ENCODE assay signal across 29 mouse cellular contexts in the genomic region with DNA sequence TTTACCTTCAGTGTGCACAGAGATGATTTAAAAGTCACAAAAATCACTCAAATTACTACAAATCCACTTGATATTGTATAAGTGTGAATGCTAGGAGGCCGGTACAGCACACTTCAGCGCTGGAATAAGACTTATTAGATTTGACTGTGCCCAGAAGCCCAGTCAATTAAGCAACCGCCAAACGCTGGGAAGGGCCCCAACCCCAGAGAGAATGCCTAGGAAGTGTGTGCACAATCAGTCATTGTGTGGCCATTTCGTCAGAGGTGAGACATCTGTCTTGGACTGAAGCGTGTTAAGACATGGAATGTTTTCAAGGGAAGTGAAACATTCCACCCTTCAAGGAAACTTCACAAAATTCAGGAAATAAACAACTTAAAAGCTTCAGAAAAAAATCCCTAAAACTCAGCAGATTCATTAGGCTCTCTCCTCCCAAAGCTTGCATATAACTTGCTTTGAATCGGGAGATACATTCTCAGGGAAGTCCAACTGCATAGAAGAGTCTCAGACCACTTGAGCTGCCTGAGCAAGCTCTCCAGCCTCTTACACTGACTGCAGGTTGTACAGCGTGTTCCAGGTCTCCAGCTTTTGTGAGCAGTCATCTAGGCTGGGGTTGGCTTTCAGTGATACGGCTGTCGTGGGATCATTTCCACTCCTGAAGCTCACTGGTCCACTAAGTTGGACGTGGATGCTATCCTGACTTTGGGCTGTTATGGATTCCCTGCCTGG. TPM values are rescaled to one million over a fixed set of nuclear protein-coding genes. Genes with fewer than 3 reads are reported as not detected.
A peak's percentile ranks its signal among the peaks of the same experiment; 100 is the strongest.
DNase-seq lines count a peak whose midpoint lies in the region; ATAC-seq and TF ChIP-seq lines count a peak whose summit lies in the region.
"Had no signal": no experiment of that assay in that cellular context is flagged by ENCODE, and none has a peak within 500 bp of the region (broad histone marks: within the 10 kb centered on the region; RNA-seq: fewer than 3 reads in every experiment).

No protein-coding gene starts in this region.

- 0 out of 2 replicates have a peak overlapping the region, but pooled peaks have one; percentile 51 for H3K27ac ChIP-seq in embryonic facial prominence, embryonic 13.5 days
- H3K27ac ChIP-seq in embryonic facial prominence, embryonic 10.5 days (replicated peaks), result no peak overlapping the region
- peak overlapping the region; percentile 76 for H3K27ac ChIP-seq in lung, postnatal 0 days (ENCODE audit: low read length)
- H3K27ac ChIP-seq: embryonic facial prominence, embryonic 15.5 days; forebrain, embryonic 13.5 days; hindbrain, embryonic 10.5 days; hindbrain, embryonic 15.5 days; kidney, embryonic 15.5 days; limb, embryonic 15.5 days; liver, embryonic 14.5 days; lung, embryonic 15.5 days had no signal

- no peak for TF ChIP-seq CTCF in lung, postnatal 0 days (IDR thresholded peaks at IDR 0.05)

- no peak for DNase-seq in embryonic facial prominence, embryonic 10.5 days (ENCODE audit: low spot score)
- DNase-seq in retina, postnatal 1 day, result peak; percentile 29
- no peak for DNase-seq in retina, embryonic 14.5 days (ENCODE audit: low spot score)
- DNase-seq in lung, postnatal 0 days (ENCODE audit: low spot score), result peak; percentile 83
- no peak for DNase-seq in liver
- DNase-seq in cerebellum, adult 11-12 months, result no peak
- DNase-seq: adrenal gland, postnatal 25 days; cerebellum, adult 2 months; cerebellum, postnatal 14 days; embryo, embryonic 11 days; heart, postnatal 14 days; kidney, adult 11 months; kidney, postnatal 25 days; thymus, adult 2 months; thymus, postnatal 36 days had no signal

- H3K9ac ChIP-seq in embryonic facial prominence, embryonic 13.5 days, result no peak overlapping the region
- H3K9ac ChIP-seq in lung, postnatal 0 days (replicated peaks; ENCODE audit: low read depth), result no peak overlapping the region
- H3K9ac ChIP-seq: embryonic facial prominence, embryonic 15.5 days; forebrain, embryonic 13.5 days; hindbrain, embryonic 15.5 days; kidney, embryonic 15.5 days; limb, embryonic 15.5 days; liver, embryonic 14.5 days; lung, embryonic 15.5 days had no signal

- no peak for ATAC-seq in embryonic facial prominence, embryonic 13.5 days (ENCODE audit: insufficient number of reproducible peaks, insufficient read depth, low FRiP score, low TSS enrichment, low read depth)
- ATAC-seq in lung, postnatal 0 days, result peak; percentile 91
- ATAC-seq: forebrain, embryonic 13.5 days; inflammation-experienced regulatory T-cells, adult 6 months; midbrain, embryonic 16.5 days; Patski had no signal

- peak; percentile 84 for TF ChIP-seq EP300 in lung, postnatal 0 days (IDR thresholded peaks at IDR 0.05)

- no peak overlapping the region for H3K4me2 ChIP-seq in embryonic facial prominence, embryonic 13.5 days
- no peak overlapping the region for H3K4me2 ChIP-seq in lung, postnatal 0 days (replicated peaks; ENCODE audit: low read depth, low read length)
- H3K4me2 ChIP-seq: embryonic facial prominence, embryonic 15.5 days; forebrain, embryonic 13.5 days; hindbrain, embryonic 15.5 days; kidney, embryonic 15.5 days; limb, embryonic 15.5 days; lung, embryonic 15.5 days; midbrain, embryonic 11.5 days had no signal

- peaks cover 95% of the 10 kb centered on the region for H3K36me3 ChIP-seq in embryonic facial prominence, embryonic 13.5 days
- peaks cover 79% of the 10 kb centered on the region for H3K36me3 ChIP-seq in embryonic facial prominence, embryonic 10.5 days (replicated peaks)
- peaks cover 19% of the 10 kb centered on the region; the same call in 1 of the 2 replicates for H3K36me3 ChIP-seq in lung, postnatal 0 days (ENCODE audit: insufficient read depth, low read length)
- H3K36me3 ChIP-seq: G1E had no signal

- no peaks in the 10 kb centered on the region for H3K9me3 ChIP-seq in embryonic facial prominence, embryonic 13.5 days
- no peaks in the 10 kb centered on the region for H3K9me3 ChIP-seq in embryonic facial prominence, embryonic 10.5 days
- H3K9me3 ChIP-seq in lung, postnatal 0 days (ENCODE audit: low read length), result no peaks in the 10 kb centered on the region
- H3K9me3 ChIP-seq: embryonic facial prominence, embryonic 15.5 days; forebrain, embryonic 13.5 days; G1E; hindbrain, embryonic 10.5 days; hindbrain, embryonic 15.5 days; kidney, embryonic 15.5 days; limb, embryonic 15.5 days; lung, embryonic 15.5 days had no signal

- H3K4me3 ChIP-seq in embryonic facial prominence, embryonic 13.5 days, result no peak overlapping the region
- no peak overlapping the region for H3K4me3 ChIP-seq in embryonic facial prominence, embryonic 10.5 days
- no peak overlapping the region for H3K4me3 ChIP-seq in lung, postnatal 0 days (ENCODE audit: low read depth, low read length)
- H3K4me3 ChIP-seq: embryonic facial prominence, embryonic 15.5 days; forebrain, embryonic 13.5 days; hindbrain, embryonic 10.5 days; hindbrain, embryonic 15.5 days; kidney, embryonic 15.5 days; limb, embryonic 15.5 days; lung, embryonic 15.5 days had no signal

- no peaks in the 10 kb centered on the region for H3K27me3 ChIP-seq in embryonic facial prominence, embryonic 13.5 days
- H3K27me3 ChIP-seq in embryonic facial prominence, embryonic 10.5 days (replicated peaks; ENCODE audit: low read depth, poor library complexity, severe bottlenecking), result no peaks in the 10 kb centered on the region
- H3K27me3 ChIP-seq in lung, postnatal 0 days (replicated peaks; ENCODE audit: insufficient read depth, low read length), result no peaks in the 10 kb centered on the region
- H3K27me3 ChIP-seq: embryonic facial prominence, embryonic 15.5 days; forebrain, embryonic 13.5 days; hindbrain, embryonic 15.5 days; kidney, embryonic 15.5 days; limb, embryonic 15.5 days; lung, embryonic 15.5 days; Patski had no signal

- H3K4me1 ChIP-seq in embryonic facial prominence, embryonic 13.5 days, result no peaks in the 10 kb centered on the region
- H3K4me1 ChIP-seq in embryonic facial prominence, embryonic 10.5 days, result no peaks in the 10 kb centered on the region
- no peaks in the 10 kb centered on the region; the same call in 1 of the 2 replicates for H3K4me1 ChIP-seq in lung, postnatal 0 days (ENCODE audit: insufficient read depth, low read depth, low read length)
- H3K4me1 ChIP-seq: embryonic facial prominence, embryonic 15.5 days; forebrain, embryonic 13.5 days; hindbrain, embryonic 10.5 days; hindbrain, embryonic 15.5 days; kidney, embryonic 15.5 days; limb, embryonic 15.5 days; lung, embryonic 15.5 days had no signal

- 58% methylated on average over 11 of the region's 11 CpGs for WGBS in embryonic facial prominence, embryonic 13.5 days
- WGBS in embryonic facial prominence, embryonic 10.5 days, result 66% methylated on average over 11 of the region's 11 CpGs
- WGBS in lung, postnatal 0 days, result 43% methylated on average over 11 of the region's 11 CpGs

RNA-seq across cellular contexts. Expression of gene S100b, which starts 34.8 kb away (rescaled TPM):
- polyA plus RNA-seq in embryonic facial prominence, embryonic 13.5 days (2015; fragmentation: Nextera tagmentation; extraction: Ambion mirVana), result 5.7 and 8.1 TPM in 2 replicates
- polyA plus RNA-seq in embryonic facial prominence, embryonic 10.5 days (2016; fragmentation: Nextera tagmentation; extraction: Ambion mirVana), result 0.10 TPM in 1 of 2 replicates, not detected in the other
- polyA plus RNA-seq in lung, postnatal 0 days (2015; fragmentation: Nextera tagmentation; extraction: Ambion mirVana), result 1.3 and 1.9 TPM in 2 replicates
- polyA plus RNA-seq: forebrain, embryonic 13.5 days; G1E; hindbrain, embryonic 10.5 days; inflammation-experienced regulatory T-cells, adult 6 months had no signal

RNA-seq across cellular contexts. Expression of gene Prmt2, which starts 50.8 kb away (rescaled TPM):
- 62.5 and 67.7 TPM in 2 replicates for polyA plus RNA-seq in embryonic facial prominence, embryonic 13.5 days (2015; fragmentation: Nextera tagmentation; extraction: Ambion mirVana)
- 62.2 and 64.5 TPM in 2 replicates for polyA plus RNA-seq in embryonic facial prominence, embryonic 10.5 days (2016; fragmentation: Nextera tagmentation; extraction: Ambion mirVana)
- 50.8 and 58.8 TPM in 2 replicates for polyA plus RNA-seq in lung, postnatal 0 days (2015; fragmentation: Nextera tagmentation; extraction: Ambion mirVana)

RNA-seq across cellular contexts. Expression of gene Dip2a, which starts 56.7 kb away (rescaled TPM):
- polyA plus RNA-seq in embryonic facial prominence, embryonic 13.5 days (2015; fragmentation: Nextera tagmentation; extraction: Ambion mirVana), result 12.5 TPM in 2 replicates
- 6.6 and 6.9 TPM in 2 replicates for polyA plus RNA-seq in embryonic facial prominence, embryonic 10.5 days (2016; fragmentation: Nextera tagmentation; extraction: Ambion mirVana)
- polyA plus RNA-seq in lung, postnatal 0 days (2015; fragmentation: Nextera tagmentation; extraction: Ambion mirVana), result 7.2 and 8.1 TPM in 2 replicates

Comparison
In these comparisons a context has a peak if more than half of its experiments do, and no peak if none do; other contexts are left out.
1. DNase-seq: peak in retina, postnatal 1 day (single experiment) and lung, postnatal 0 days (single experiment); none in embryonic facial prominence, embryonic 10.5 days (single experiment), retina, embryonic 14.5 days (single experiment), liver (single experiment) and cerebellum, adult 11-12 months (single experiment).